ENCODE assay signal across 8 mouse cellular contexts in genomic region chr5:121601547-121602299, GRCm38 (mm10). TPM values are rescaled to one million over a fixed set of nuclear protein-coding genes. Genes with fewer than 3 reads are reported as not detected.
A peak's percentile ranks its signal among the peaks of the same experiment; 100 is the strongest.
DNase-seq lines count a peak whose midpoint lies in the region; ATAC-seq lines count a peak whose summit lies in the region.

No protein-coding gene starts in this region.

- H3K27ac ChIP-seq in midbrain, embryonic 11.5 days (ENCODE audit: low read depth, low read length): no peak overlapping the region
- no peak overlapping the region for H3K27ac ChIP-seq in midbrain, embryonic 13.5 days
- H3K27ac ChIP-seq in limb, embryonic 11.5 days (replicated peaks; ENCODE audit: low read depth, low read length): no peak overlapping the region
- peak overlapping the region; percentile 16 for H3K27ac ChIP-seq in stomach, embryonic 16.5 days (ENCODE audit: low read length)

- H3K4me2 ChIP-seq in midbrain, embryonic 11.5 days: no peak overlapping the region
- H3K4me2 ChIP-seq in midbrain, embryonic 13.5 days (replicated peaks): no peak overlapping the region
- H3K4me2 ChIP-seq in limb, embryonic 11.5 days (ENCODE audit: low read depth, severe bottlenecking): no peak overlapping the region
- 0 out of 2 replicates have a peak overlapping the region, but pooled peaks have one; percentile 2 for H3K4me2 ChIP-seq in stomach, embryonic 16.5 days (ENCODE audit: low read depth, low read length)

- DNase-seq in midbrain, embryonic 11.5 days (ENCODE audit: low spot score, missing footprints): peak; percentile 97
- DNase-seq in cerebellum, postnatal 4 days (ENCODE audit: low spot score in 2 of 2): peak; percentile 72 to 86
- peak; percentile 91 to 92 for DNase-seq in gastrocnemius, postnatal 36 days
- peak; percentile 93 for DNase-seq in kidney, adult 18-20 months
- peak; percentile 91 for DNase-seq in limb, embryonic 11.5 days (ENCODE audit: low spot score)
- DNase-seq in neural tube, embryonic 10.5 days (ENCODE audit: extremely low spot score, low spot score): peak; percentile 86

- no peaks in the 10 kb centered on the region for H3K4me1 ChIP-seq in midbrain, embryonic 11.5 days (ENCODE audit: control insufficient read depth, insufficient read depth, low read length)
- peaks cover 6% of the 10 kb centered on the region; the same call in 1 of the 2 replicates for H3K4me1 ChIP-seq in midbrain, embryonic 13.5 days (replicated peaks)
- no peaks in the 10 kb centered on the region for H3K4me1 ChIP-seq in limb, embryonic 11.5 days (ENCODE audit: control insufficient read depth, insufficient read depth, low read length)
- no peaks in the 10 kb centered on the region for H3K4me1 ChIP-seq in stomach, embryonic 16.5 days (ENCODE audit: control insufficient read depth, insufficient read depth, low read length)

- no peaks in the 10 kb centered on the region for H3K36me3 ChIP-seq in midbrain, embryonic 11.5 days (ENCODE audit: control insufficient read depth, insufficient read depth, low read length)
- H3K36me3 ChIP-seq in midbrain, embryonic 13.5 days: no peaks in the 10 kb centered on the region
- H3K36me3 ChIP-seq in limb, embryonic 11.5 days (ENCODE audit: control insufficient read depth, insufficient read depth, low read length): no peaks in the 10 kb centered on the region
- H3K36me3 ChIP-seq in stomach, embryonic 16.5 days (ENCODE audit: control insufficient read depth, insufficient read depth, low read length): no peaks in the 10 kb centered on the region

- no peaks in the 10 kb centered on the region for H3K27me3 ChIP-seq in midbrain, embryonic 11.5 days (ENCODE audit: control insufficient read depth, insufficient read depth, low read length)
- H3K27me3 ChIP-seq in midbrain, embryonic 13.5 days: peaks cover 5% of the 10 kb centered on the region; the same call in 1 of the 2 replicates
- no peaks in the 10 kb centered on the region for H3K27me3 ChIP-seq in limb, embryonic 11.5 days (ENCODE audit: control insufficient read depth, insufficient read depth, low read length)
- H3K27me3 ChIP-seq in stomach, embryonic 16.5 days (ENCODE audit: control insufficient read depth, insufficient read depth, low read length): no peaks in the 10 kb centered on the region

- H3K9ac ChIP-seq in midbrain, embryonic 11.5 days (ENCODE audit: low read length): no peak overlapping the region
- H3K9ac ChIP-seq in midbrain, embryonic 13.5 days (replicated peaks): no peak overlapping the region
- H3K9ac ChIP-seq in limb, embryonic 11.5 days (ENCODE audit: low read length): no peak overlapping the region
- peak overlapping the region; percentile 27; the same call in 1 of the 2 replicates for H3K9ac ChIP-seq in stomach, embryonic 16.5 days (ENCODE audit: low read length)

- no peak for ATAC-seq in midbrain, embryonic 11.5 days (ENCODE audit: low FRiP score)
- ATAC-seq in midbrain, embryonic 13.5 days: no peak
- ATAC-seq in limb, embryonic 11.5 days (ENCODE audit: insufficient number of reproducible peaks, low FRiP score, low TSS enrichment, low read depth): no peak
- ATAC-seq in stomach, embryonic 16.5 days (ENCODE audit: insufficient read depth, low FRiP score): peak; percentile 70

- intact Hi-C loops in gastrocnemius, postnatal 36 days (cut with DNase I): loop anchor here (2.0 kb wide), 1 partner anchor 39 kb away; no protein-coding TSS in a partner anchor

- WGBS in midbrain, embryonic 11.5 days: 37% methylated on average over 9 of the region's 9 CpGs
- 34% methylated on average over 9 of the region's 9 CpGs for WGBS in midbrain, embryonic 13.5 days
- WGBS in limb, embryonic 11.5 days: 26% methylated on average over 9 of the region's 9 CpGs
- WGBS in stomach, embryonic 16.5 days: 26% methylated on average over 9 of the region's 9 CpGs

- no peak overlapping the region for H3K4me3 ChIP-seq in midbrain, embryonic 11.5 days (ENCODE audit: low read depth, low read length)
- no peak overlapping the region for H3K4me3 ChIP-seq in midbrain, embryonic 13.5 days (replicated peaks)
- no peak overlapping the region for H3K4me3 ChIP-seq in limb, embryonic 11.5 days (ENCODE audit: low read depth, low read length)
- no peak overlapping the region for H3K4me3 ChIP-seq in stomach, embryonic 16.5 days (replicated peaks; ENCODE audit: low read length)

- no peaks in the 10 kb centered on the region for H3K9me3 ChIP-seq in midbrain, embryonic 11.5 days (ENCODE audit: control insufficient read depth, low read length)
- H3K9me3 ChIP-seq in midbrain, embryonic 13.5 days: no peaks in the 10 kb centered on the region
- no peaks in the 10 kb centered on the region for H3K9me3 ChIP-seq in limb, embryonic 11.5 days (ENCODE audit: control insufficient read depth, low read length)
- no peaks in the 10 kb centered on the region for H3K9me3 ChIP-seq in stomach, embryonic 16.5 days (replicated peaks; ENCODE audit: control insufficient read depth, low read length)

RNA-seq across cellular contexts. Expression of gene Aldh2, which starts 8.1 kb away (rescaled TPM):
- 53.3 and 54.9 TPM in 2 replicates for polyA plus RNA-seq in midbrain, embryonic 11.5 days (2014; fragmentation: Nextera tagmentation; extraction: Ambion mirVana)
- polyA plus RNA-seq in midbrain, embryonic 13.5 days (2015; fragmentation: Nextera tagmentation; extraction: Ambion mirVana): 91.9 and 92.3 TPM in 2 replicates
- total RNA-seq in gastrocnemius, postnatal 36 days (2021): 100 to 1,000 TPM; 112 to 171 TPM
- polyA plus RNA-seq in limb, embryonic 11.5 days (2014; fragmentation: Nextera tagmentation; extraction: Ambion mirVana): 80.1 and 111 TPM in 2 replicates
- polyA plus RNA-seq in stomach, embryonic 16.5 days (2015; fragmentation: Nextera tagmentation; extraction: Ambion mirVana): 224 and 249 TPM in 2 replicates

RNA-seq across cellular contexts. Expression of gene Acad12, which starts 17.0 kb away (rescaled TPM):
- polyA plus RNA-seq in midbrain, embryonic 11.5 days (2014; fragmentation: Nextera tagmentation; extraction: Ambion mirVana): 1.5 TPM in 2 replicates
- 1.2 and 1.3 TPM in 2 replicates for polyA plus RNA-seq in midbrain, embryonic 13.5 days (2015; fragmentation: Nextera tagmentation; extraction: Ambion mirVana)
- total RNA-seq in gastrocnemius, postnatal 36 days (2021): 10 to 100 TPM; 21.3 to 22.4 TPM
- 2.5 and 3.0 TPM in 2 replicates for polyA plus RNA-seq in limb, embryonic 11.5 days (2014; fragmentation: Nextera tagmentation; extraction: Ambion mirVana)
- polyA plus RNA-seq in stomach, embryonic 16.5 days (2015; fragmentation: Nextera tagmentation; extraction: Ambion mirVana): 2.6 and 2.8 TPM in 2 replicates

RNA-seq across cellular contexts. Expression of gene Mapkapk5, which starts 56.0 kb away (rescaled TPM):
- 52.1 and 53.5 TPM in 2 replicates for polyA plus RNA-seq in midbrain, embryonic 11.5 days (2014; fragmentation: Nextera tagmentation; extraction: Ambion mirVana)
- 55.5 and 60.5 TPM in 2 replicates for polyA plus RNA-seq in midbrain, embryonic 13.5 days (2015; fragmentation: Nextera tagmentation; extraction: Ambion mirVana)
- total RNA-seq in gastrocnemius, postnatal 36 days (2021): 10 to 100 TPM; 79.5 to 81.0 TPM
- polyA plus RNA-seq in limb, embryonic 11.5 days (2014; fragmentation: Nextera tagmentation; extraction: Ambion mirVana): 54.5 and 57.9 TPM in 2 replicates
- polyA plus RNA-seq in stomach, embryonic 16.5 days (2015; fragmentation: Nextera tagmentation; extraction: Ambion mirVana): 44.3 and 45.7 TPM in 2 replicates

RNA-seq across cellular contexts. Expression of gene Adam1a, which starts 56.4 kb away (rescaled TPM):
- 2.2 and 3.0 TPM in 2 replicates for polyA plus RNA-seq in midbrain, embryonic 11.5 days (2014; fragmentation: Nextera tagmentation; extraction: Ambion mirVana)
- polyA plus RNA-seq in midbrain, embryonic 13.5 days (2015; fragmentation: Nextera tagmentation; extraction: Ambion mirVana): 4.9 TPM in 2 replicates
- total RNA-seq in gastrocnemius, postnatal 36 days (2021): 1 to 10 TPM; 1.6 to 1.7 TPM
- 2.2 and 2.3 TPM in 2 replicates for polyA plus RNA-seq in limb, embryonic 11.5 days (2014; fragmentation: Nextera tagmentation; extraction: Ambion mirVana)
- polyA plus RNA-seq in stomach, embryonic 16.5 days (2015; fragmentation: Nextera tagmentation; extraction: Ambion mirVana): 0.81 and 1.3 TPM in 2 replicates

RNA-seq across cellular contexts. Expression of gene Gm42878, which starts 56.4 kb away (rescaled TPM):
- polyA plus RNA-seq in midbrain, embryonic 11.5 days (2014; fragmentation: Nextera tagmentation; extraction: Ambion mirVana): not detected in 2 replicates
- not detected in 2 replicates for polyA plus RNA-seq in midbrain, embryonic 13.5 days (2015; fragmentation: Nextera tagmentation; extraction: Ambion mirVana)
- total RNA-seq in gastrocnemius, postnatal 36 days (2021): not detected
- not detected in 2 replicates for polyA plus RNA-seq in limb, embryonic 11.5 days (2014; fragmentation: Nextera tagmentation; extraction: Ambion mirVana)
- 0.54 TPM in 1 of 2 replicates, not detected in the other for polyA plus RNA-seq in stomach, embryonic 16.5 days (2015; fragmentation: Nextera tagmentation; extraction: Ambion mirVana)
